Mouse (Mus musculus) lung, postnatal 10 days (tissue): ENCODE measurements around the gene Kcnn1.
A peak's percentile ranks its signal among the peaks of the same experiment; 100 is the strongest.

Experiments
- DNase-seq: peaks from one replicate; pipeline ENCODE4 v3.0.0; 2021

Gene Kcnn1

GRCm38 (mm10) chr8:70892896-70893655, 30.0 kb upstream of the Kcnn1 start:
- DNase-seq, result no peak

DNA sequence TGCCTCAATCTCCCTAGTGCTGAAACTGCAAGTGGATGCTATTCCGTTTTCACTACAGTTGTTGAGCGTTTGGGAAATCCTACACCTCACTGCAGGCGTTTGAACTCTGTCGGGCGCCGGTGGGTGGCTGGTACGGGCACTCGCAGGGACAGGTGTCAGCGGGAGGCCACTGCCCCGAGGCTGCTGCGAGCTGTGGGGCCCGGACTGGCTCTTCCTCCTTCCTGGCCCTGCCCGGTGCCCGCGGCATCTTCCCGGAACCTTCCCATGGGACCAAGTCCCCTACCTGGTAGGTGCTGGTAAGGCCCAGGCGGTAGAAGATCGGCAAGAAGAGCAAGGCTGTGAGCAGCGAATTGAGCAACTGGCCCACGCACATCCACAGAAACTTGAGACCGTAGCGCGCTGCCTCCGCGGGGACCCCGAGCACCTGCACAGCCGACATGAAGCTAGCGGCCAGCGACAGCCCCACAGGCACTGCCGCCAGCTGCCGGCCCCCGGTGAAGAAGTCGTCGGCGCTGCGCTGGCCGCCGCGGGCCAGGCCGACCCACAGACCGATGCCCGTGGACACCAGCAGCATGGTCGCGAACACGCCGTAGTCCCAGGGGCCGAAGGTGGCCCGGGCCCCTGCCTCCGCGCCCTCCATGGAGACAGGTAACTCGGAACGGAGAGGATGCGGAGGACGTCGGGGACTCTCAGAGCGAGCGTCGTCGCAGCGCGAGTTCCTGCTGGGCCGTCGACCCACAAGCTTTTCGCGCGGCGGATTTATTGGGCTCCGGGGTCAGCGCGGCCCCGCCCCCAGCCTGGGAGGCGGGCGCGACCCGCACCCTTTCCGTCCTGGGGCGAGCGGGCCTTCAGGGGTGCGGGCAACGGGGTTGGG, 29.2 kb upstream of the Kcnn1 start, which contains the start of gene Slc5a5:
Gene Slc5a5, minus strand, starts transcription at position 736 of the 874 bp plus-strand sequence.
- no peak for DNase-seq

DNA sequence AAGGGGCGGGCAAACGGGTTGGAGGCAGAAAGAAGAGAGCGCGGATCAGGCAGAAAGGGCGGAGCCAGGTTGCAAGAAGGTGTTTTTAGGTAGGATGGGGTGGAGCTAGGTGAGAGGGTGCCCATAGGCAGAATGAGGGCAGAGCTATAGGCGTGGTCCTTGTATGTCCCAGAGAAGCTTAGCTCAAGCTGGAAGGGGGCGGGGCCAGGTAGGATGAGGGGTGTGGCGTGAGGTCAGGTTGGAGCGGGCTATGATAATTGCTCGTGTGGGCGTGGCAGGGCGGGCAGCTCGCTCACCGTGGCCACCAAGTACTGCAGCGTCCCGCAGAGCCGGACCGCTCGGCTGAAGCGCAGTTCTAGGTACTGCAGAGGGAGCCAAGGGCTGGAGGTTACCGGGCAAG, 28.3 kb upstream of the Kcnn1 start:
- DNase-seq, result peak; percentile 78

DNA sequence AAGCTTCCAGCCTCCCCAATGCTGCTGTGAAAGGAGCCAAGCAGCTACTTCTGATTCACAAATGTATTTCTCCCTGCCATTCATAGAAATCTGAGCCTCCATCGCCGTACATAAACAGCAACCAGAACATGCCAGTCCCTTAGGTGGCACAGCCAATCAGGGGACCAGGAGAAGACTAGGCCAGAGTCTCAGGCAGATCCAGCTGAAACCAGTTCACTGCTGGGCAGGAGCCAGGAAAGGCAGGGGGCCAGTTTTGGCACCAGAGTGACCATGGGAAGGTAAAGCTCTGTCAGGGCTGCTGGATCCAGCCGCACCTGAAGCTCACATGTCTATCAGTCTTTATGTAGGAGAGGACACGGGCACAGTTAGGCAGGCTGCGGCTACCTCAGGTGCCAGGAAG, 27.6 kb upstream of the Kcnn1 start:
- no peak for DNase-seq

DNA sequence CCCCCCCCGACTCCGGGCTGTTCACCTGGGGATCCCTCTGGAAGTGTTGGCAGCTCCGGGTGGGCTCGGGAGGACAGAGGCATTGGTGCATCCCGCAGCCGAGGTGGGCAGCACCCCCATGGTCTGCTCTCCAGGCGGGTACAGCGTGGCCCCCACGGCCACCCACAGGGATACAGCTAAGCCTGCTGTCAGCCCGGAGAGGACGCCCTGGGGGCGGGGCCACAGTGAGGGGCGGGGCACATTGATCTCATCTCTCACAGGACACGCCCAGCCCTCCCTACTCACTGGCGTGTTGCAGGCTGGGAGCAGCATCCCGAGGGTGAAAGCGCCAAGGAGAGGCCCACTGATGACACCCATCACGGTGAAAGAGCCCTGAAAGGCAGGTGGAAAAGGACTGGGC, 24.6 kb upstream of the Kcnn1 start:
- peak; percentile 75 for DNase-seq

DNA sequence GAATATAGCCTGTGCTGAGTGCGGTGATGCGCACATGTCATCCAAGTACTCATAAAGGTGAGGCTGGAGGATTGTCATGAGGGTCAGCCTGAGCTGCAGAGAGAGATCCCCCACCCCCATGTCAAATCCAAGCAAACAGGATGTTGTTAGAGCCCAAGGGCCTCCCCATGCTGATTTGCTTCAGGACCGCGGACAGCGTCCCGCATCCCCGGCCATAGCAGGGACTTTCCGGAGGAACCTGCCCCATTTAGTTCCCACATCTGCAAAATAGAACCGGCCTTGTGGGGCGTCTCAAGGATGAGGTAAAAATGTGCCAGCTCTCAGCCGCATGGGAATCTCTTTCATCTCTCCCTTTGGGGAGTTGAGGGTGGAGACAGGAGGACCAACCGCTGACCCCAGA, 22.6 kb upstream of the Kcnn1 start:
- peak; percentile 52 for DNase-seq

- DNase-seq, result no peak
These were observed 21.6 kb upstream of the Kcnn1 start for GRCm38 (mm10) chr8:70884683-70885082.

DNA sequence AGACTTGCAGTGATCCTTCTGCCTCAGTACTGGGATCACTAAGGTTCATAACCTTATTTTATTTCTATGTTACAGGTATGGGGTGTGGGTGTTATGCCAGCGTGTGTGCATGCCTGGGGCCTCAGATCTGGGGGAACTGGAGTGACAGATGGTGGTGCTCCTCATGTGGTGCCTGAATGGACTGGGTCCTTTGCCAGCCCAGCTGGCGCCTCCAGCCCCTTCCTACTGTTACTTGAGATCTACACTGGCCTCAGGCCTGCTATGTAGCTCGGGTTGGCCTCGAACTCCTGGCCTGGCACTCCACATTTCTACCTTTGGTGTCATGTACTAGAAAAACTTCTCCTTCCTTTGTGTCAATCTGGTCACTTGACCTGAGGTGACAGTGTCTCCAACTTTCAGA, 21.1 kb upstream of the Kcnn1 start:
- DNase-seq, result no peak

DNA sequence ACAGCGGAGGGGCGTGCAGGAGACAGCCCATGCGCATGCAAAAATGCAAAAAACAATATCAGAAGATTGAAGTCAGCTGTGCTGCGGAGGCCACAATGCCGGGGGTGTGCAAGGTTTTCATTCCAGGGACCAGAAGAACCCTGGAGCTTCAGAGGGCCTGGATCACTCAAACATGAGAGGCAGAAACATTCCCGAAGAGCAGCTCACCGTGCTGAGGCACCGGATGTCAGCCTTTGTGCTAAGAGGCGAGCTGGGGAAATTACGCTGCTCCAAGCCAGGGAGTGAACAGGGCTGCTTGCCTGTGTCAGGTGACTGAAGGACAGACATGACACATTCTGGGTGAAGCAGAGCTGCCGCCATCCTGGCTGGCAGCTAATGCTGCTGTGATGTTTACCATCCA, 17.5 kb upstream of the Kcnn1 start:
- DNase-seq, result no peak

- no peak for DNase-seq
These were observed 17.1 kb upstream of the Kcnn1 start for GRCm38 (mm10) chr8:70880126-70880525.

- no peak for DNase-seq
These were observed 16.4 kb upstream of the Kcnn1 start for GRCm38 (mm10) chr8:70879500-70879899.

- DNase-seq, result no peak
These were observed 15.1 kb upstream of the Kcnn1 start for GRCm38 (mm10) chr8:70878178-70878577.

DNA sequence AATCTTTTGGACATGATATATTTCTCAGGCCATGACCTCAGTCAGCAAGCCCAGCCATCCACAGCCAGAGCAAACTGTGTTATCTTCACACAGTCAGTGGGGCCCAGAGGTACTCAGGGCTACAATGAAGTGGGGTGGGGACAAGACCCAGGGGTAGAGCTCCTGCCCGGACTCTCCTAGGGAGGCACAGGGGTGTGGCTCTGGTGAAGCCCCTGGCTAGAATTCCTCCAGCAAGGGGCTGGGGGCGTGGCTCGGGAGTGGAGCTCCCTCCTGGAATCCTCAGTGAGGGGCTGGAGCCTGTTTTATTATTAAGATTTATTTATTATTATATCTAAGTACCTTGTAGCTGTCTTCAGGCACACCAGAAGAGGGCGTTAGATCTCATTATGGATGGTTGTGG, 13.3 kb upstream of the Kcnn1 start:
- no peak for DNase-seq

DNA sequence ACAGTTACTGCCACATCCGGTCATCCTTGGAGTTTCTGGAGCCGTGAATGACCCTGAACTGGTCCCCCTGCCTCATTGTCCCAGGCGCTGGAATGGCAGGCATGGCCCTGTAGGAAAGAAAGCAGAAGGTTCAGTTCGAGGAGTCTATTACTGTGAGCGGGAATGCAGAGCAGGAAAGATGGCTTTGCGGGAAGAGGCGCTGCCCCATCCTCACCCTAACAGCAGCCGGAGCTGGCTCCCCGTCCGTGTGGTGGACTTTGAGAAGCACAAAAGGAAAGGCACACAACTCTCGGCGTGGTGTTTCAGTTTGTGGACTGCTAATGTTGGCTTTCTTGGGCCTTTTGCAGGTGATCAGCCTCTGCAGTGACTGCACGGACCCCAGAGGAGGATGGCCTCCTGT, 11.4 kb upstream of the Kcnn1 start:
- no peak for DNase-seq

GRCm38 (mm10) chr8:70873364-70873985, 10.4 kb upstream of the Kcnn1 start, which contains the start of gene Ccdc124:
Gene Ccdc124 (minus strand): TSS chr8:70873935.
- DNase-seq, result peak; percentile 96

- DNase-seq, result no peak
These were observed 9.7 kb upstream of the Kcnn1 start for GRCm38 (mm10) chr8:70872643-70873363.

DNA sequence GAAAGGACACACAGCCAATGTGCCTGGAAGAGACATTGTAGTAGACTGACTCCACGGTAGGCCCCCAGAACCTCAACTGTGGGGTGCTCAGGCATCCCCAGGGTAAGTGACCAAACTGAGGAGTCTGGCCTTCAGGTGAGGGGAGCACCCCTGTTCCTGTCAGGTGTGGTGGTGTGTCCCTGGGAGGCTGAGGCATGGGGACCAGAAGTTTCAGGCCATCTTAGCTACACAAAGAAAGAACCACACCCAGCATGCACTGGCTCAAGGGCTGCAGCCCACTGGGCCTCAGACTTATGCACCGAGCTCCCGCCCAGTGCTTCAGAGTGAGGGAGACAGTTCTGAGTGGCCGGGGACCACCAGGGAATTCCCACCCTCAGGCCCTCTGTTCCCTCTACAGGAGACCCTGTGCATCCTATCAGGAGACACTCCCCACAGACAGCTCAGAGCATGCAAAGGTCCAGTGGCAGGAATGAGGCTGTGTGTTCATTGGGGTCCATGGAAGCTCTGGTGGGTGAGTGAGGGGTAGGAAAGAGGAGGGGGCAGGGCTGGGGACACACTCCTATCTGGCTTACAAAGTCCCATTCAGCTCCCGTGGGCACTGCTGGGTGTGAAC, 8.2 kb upstream of the Kcnn1 start:
- DNase-seq, result no peak

- peak; percentile 89 for DNase-seq
These were observed 6.6 kb upstream of the Kcnn1 start for GRCm38 (mm10) chr8:70869601-70870041.

DNA sequence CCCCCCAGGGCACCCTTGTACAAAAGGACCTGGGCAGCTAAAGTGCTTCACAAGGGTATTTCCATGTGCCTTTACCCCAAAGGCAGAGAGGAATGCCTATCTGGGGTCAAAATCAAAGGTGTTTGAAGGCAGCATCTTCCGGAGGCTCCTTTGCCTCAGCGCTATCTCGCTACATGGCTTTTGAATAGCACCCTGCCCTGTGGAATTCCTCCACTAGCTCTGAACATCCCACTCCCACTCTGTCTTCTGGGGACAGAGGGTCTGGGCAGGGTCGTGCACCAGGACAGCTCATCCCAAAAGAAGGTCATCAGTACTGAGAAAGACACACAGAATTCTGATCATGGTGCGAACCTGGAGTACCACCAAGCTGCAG, 6.1 kb upstream of the Kcnn1 start:
- no peak for DNase-seq

DNA sequence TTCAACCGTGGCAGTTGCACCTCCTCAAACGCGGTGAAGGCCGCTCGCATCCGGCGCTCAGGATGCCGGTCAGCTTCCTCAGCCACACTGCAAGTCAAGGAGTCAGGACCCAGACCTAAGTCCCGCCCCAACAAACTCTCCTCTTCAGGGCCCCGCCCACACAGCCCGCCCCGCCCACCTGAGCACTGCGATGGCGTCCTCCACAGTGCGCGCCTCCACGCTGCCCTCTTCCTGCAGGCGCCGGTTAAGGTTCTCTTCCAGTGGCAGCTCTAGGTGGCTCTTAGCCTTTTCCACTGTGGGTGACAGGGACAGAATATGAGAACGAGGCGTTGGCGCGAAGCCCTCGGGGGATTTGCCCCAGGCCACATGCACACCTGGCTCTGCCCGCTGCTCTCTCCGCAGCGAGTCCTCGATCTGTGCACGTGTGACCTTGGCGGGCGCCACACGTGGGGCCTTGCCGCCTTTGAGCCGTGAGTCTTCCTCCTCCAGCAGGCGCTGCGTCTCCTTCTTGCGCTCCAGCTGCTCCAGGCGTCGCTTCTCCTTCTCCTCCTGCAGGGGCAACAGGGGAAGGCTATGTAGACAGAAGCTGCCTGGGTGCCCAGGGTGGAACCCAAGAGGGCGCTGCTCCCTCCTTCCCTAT, 5.6 kb upstream of the Kcnn1 start:
- DNase-seq, result peak; percentile 73

GRCm38 (mm10) chr8:70866566-70866965, 3.5 kb upstream of the Kcnn1 start:
- DNase-seq, result no peak

DNA sequence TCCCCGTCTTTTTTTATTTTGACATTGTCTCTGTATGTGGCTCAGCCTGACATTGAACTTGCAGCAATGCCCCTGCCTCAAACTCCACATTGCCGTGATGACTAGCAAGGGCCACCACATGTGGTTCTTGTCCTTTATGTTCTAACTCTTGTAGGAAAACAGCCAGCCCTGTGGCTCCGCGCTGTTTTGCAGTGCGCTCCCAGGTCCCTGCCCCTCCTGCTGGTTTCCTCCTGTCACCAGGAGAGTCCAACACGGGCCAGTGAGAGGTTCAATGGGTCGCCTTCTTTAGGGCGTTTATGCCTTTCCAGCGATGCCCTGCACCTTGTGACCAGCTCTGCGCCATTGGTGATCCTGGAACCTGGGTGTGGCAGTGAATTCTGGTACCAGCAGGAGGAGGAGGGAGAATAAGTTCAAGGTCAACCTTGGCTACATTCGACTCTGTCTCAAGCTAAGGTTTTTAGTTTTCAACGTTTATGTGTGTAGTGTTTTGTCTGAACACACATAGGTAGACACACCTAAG, 3.0 kb upstream of the Kcnn1 start:
- no peak for DNase-seq
